Mouse (Mus musculus): ENCODE measurements at regions not wholly inside any gene's neighbourhood (a gene's known extent, or its start where the extent isn't known, plus 50 kb on each side); places are given as distances from the start of the nearest gene placed in this dataset.

DNA sequence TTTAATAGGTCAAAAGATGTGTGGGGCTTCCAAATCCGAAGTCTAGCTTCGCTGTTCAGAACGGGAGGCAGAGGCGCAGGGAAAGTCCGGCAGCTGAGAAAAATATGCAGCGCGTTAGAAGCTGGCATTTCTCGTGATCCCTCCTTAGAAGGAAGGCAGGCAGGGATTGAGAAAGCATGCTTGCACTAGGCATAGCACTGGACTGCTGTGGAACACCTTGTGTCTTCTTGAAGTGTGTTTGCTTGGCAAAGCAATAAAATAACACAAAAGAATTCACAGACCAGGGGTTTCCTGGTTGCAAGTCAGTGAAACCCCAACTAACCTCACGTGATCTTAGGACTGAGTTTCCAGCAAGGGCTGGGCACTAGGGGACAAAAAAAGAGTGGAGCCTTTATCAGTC is 305.1 kb downstream of the Sox9 start:
- TF ChIP-seq CTCF (IDR thresholded peaks at IDR 0.05; ENCODE audit: borderline replicate concordance, insufficient read depth, low read length) (no peak), POLR2A (IDR thresholded peaks at IDR 0.05; ENCODE audit: low read depth, low read length) (no peak)

Data from embryonic fibroblast, embryonic 13.5 days (primary cell).